Mouse (Mus musculus) lung, embryonic 14.5 days (tissue): ENCODE measurements around the gene Prss45. TPM values are rescaled to one million over a fixed set of nuclear protein-coding genes. Genes with fewer than 3 reads are reported as not detected.
"Not testable (repeated sequence)": the region's sequence is repeated elsewhere in the genome, so short reads cannot be mapped to it uniquely, and the experiment has no call there.

Source experiments
- ATAC-seq: fragments of 200-750 bp; cut with Nextera tagmentation; 2 replicates; pipeline ENCODE4 v1.8.0; 2017; ENCODE audit warnings: mild to moderate bottlenecking, moderate TSS enrichment, moderate library complexity; ENCODE audit not compliant: insufficient read depth
- DNase-seq: peaks from one replicate; pipeline ENCODE4 v3.0.0-alpha.2; 2015
- H3K27ac ChIP-seq: fragments of 300-500 bp; sonication (generic); 2 replicates; pipeline ENCODE4 v1.5.1; 2014; ENCODE audit warnings: low read depth, mild to moderate bottlenecking, moderate library complexity
- H3K27me3 ChIP-seq: fragments of 300-500 bp; sonication (generic); 2 replicates; pipeline ENCODE4 v1.6.1; 2014; ENCODE audit warnings: low read length, control low read depth; ENCODE audit not compliant: insufficient read depth
- H3K36me3 ChIP-seq: fragments of 300-500 bp; sonication (generic); 2 replicates; pipeline ENCODE4 v1.6.1; 2014; ENCODE audit warnings: control low read depth; ENCODE audit not compliant: insufficient read depth
- H3K4me1 ChIP-seq: fragments of 300-500 bp; sonication (generic); 2 replicates; pipeline ENCODE4 v1.6.1; 2014; ENCODE audit warnings: antibody characterized with exemption, control low read depth; ENCODE audit not compliant: insufficient read depth
- H3K4me2 ChIP-seq: fragments of 300-500 bp; sonication (generic); 2 replicates; pipeline ENCODE4 v1.6.1; 2014; ENCODE audit warnings: mild to moderate bottlenecking
- H3K4me3 ChIP-seq: fragments of 300-500 bp; sonication (generic); 2 replicates; pipeline ENCODE4 v1.5.1; 2014; ENCODE audit warnings: low read depth, low read length
- H3K9ac ChIP-seq: fragments of 300-500 bp; sonication (generic); 2 replicates; pipeline ENCODE4 v1.6.1; 2014
- H3K9me3 ChIP-seq: fragments of 300-500 bp; sonication (generic); 2 replicates; pipeline ENCODE4 v1.6.1; 2016; ENCODE audit warnings: low read depth, low read length, control low read depth
- CTCF ChIP-seq: IDR thresholded peaks from 2 replicates; pipeline ENCODE4 v1.5.1; 2016; ENCODE audit warnings: antibody characterized with exemption, low read depth
- WGBS: fragments of 180-500 bp; shearing (Covaris S2); extraction: QIAGEN DNeasy Blood & Tissue Kit; methylation state at CpG from one replicate; pipeline ENCODE4 v1.1.7; 2014; 5-methylcytosine and 5-hydroxymethylcytosine counted together
- polyA plus RNA-seq: library from polyadenylated mRNA; unstranded; fragments of >200 nt; fragmentation: Nextera tagmentation; extraction: Ambion mirVana; gene quantifications from 2 replicates; pipeline ENCODE4 v1.2.1, GENCODE M21; 2014

Gene Prss45
- polyA plus RNA-seq, 1 experiment from 2014 or later: not detected

- DNase-seq: no peak
- Histone ChIP-seq H3K27ac (no peak overlapping the region), H3K4me2 (no peak overlapping the region), H3K9ac (no peak overlapping the region), H3K4me3 (no peak overlapping the region), H3K27me3 (no peaks in the 10 kb centered on the region), H3K4me1 (no peaks in the 10 kb centered on the region), H3K36me3 (no peaks in the 10 kb centered on the region), H3K9me3 (no peaks in the 10 kb centered on the region)
- WGBS: 83% methylated on average over 4 of the region's 4 CpGs
- no peak for ATAC-seq
- no peak for TF ChIP-seq CTCF
Observed at GRCm38 (mm10) chr9:110810051-110810450, 24.3 kb upstream of the Prss45 start.

- no peak within 1 kb of the TSS for H3K27ac ChIP-seq
- H3K36me3 ChIP-seq: no peaks in the 10 kb centered on the region
- H3K27me3 ChIP-seq: no peaks in the 10 kb centered on the region
- H3K9ac ChIP-seq: no peak within 1 kb of the TSS
- ATAC-seq: no peak
- H3K9me3 ChIP-seq: no peaks in the 10 kb centered on the region
- H3K4me3 ChIP-seq: no peak within 1 kb of the TSS
- TF ChIP-seq CTCF: no peak
- H3K4me1 ChIP-seq: no peaks in the 10 kb centered on the region
- no peak within 1 kb of the TSS for H3K4me2 ChIP-seq
- DNase-seq: no peak
- 50% methylated on average over 18 of the region's 18 CpGs for WGBS
Observed at GRCm38 (mm10) chr9:110813789-110814188, 20.6 kb upstream of the Prss45 start, which contains the start of gene Prss44. TSS of gene Prss44 (plus strand) at chr9:110813994.

- H3K4me1 ChIP-seq, H3K27ac ChIP-seq, H3K9me3 ChIP-seq, DNase-seq, ATAC-seq, H3K27me3 ChIP-seq, H3K36me3 ChIP-seq, H3K9ac ChIP-seq, H3K4me2 ChIP-seq, H3K4me3 ChIP-seq: not testable (repeated sequence)
Observed at GRCm38 (mm10) chr9:110820546-110820945, 13.8 kb upstream of the Prss45 start.

DNA sequence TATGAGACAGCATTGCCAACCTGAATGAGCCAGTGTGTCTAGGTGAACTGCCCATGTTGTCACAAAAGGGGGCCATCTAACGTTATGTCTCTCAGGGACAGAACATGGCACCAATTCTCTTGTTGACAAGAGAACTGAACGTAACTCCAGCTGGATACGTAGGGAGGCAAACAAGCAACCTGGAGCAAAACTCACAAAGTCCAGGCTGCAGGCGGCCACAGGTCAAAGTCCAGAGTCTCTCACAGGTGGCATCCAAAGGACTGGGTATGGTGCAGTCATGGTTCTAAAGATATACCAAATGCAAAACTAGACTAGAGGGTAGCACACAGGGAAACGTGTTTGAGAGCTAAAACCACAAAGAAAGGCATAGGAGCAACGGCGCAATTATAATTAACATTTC is 13.0 kb upstream of the Prss45 start:
- TF ChIP-seq CTCF: no peak
- Histone ChIP-seq H3K36me3 (no peaks in the 10 kb centered on the region), H3K4me2 (no peak overlapping the region), H3K4me3 (no peak overlapping the region), H3K27me3 (no peaks in the 10 kb centered on the region), H3K9me3 (no peaks in the 10 kb centered on the region), H3K9ac (no peak overlapping the region), H3K27ac (no peak overlapping the region), H3K4me1 (no peaks in the 10 kb centered on the region)
- no peak for ATAC-seq
- no peak for DNase-seq
- 79% methylated on average over 7 of the region's 7 CpGs for WGBS

- DNase-seq: no peak
- 69% methylated on average over 4 of the region's 4 CpGs for WGBS
- no peak overlapping the region for H3K27ac ChIP-seq
- no peaks in the 10 kb centered on the region for H3K27me3 ChIP-seq
- H3K9me3 ChIP-seq: no peaks in the 10 kb centered on the region
- H3K4me2 ChIP-seq: no peak overlapping the region
- H3K36me3 ChIP-seq: no peaks in the 10 kb centered on the region
- no peak overlapping the region for H3K9ac ChIP-seq
- H3K4me1 ChIP-seq: no peaks in the 10 kb centered on the region
- no peak for ATAC-seq
- TF ChIP-seq CTCF: no peak
- no peak overlapping the region for H3K4me3 ChIP-seq
Observed at GRCm38 (mm10) chr9:110825426-110825825, 9.0 kb upstream of the Prss45 start.

- ATAC-seq (no peak), DNase-seq (no peak)
- Histone ChIP-seq H3K4me2 (no peak overlapping the region), H3K36me3 (no peaks in the 10 kb centered on the region), H3K27me3 (no peaks in the 10 kb centered on the region), H3K4me1 (no peaks in the 10 kb centered on the region), H3K9me3 (no peaks in the 10 kb centered on the region), H3K27ac (no peak overlapping the region), H3K9ac (no peak overlapping the region), H3K4me3 (no peak overlapping the region)
- WGBS: 69% methylated on average over 7 of the region's 7 CpGs
- TF ChIP-seq CTCF: no peak
Observed at GRCm38 (mm10) chr9:110825832-110826231, 8.6 kb upstream of the Prss45 start.

DNA sequence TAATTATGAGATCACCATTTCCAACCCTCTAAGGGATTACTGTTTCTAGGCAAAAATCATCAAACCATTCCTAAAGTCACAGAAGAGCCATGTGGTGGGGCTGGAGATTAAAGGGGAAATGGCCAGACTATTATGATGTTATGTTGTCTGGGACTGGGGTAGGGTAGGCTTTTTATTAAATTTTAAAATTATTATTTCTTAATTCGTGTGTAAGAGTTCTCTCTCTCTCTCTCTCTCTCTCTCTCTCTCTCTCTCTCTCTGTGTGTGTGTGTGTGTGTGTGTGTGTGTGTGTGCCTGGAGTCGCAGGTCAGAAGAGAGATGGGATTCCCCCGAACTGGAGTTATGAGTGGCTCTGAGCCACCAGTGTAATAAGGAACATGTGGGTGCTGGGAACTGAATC is 8.0 kb upstream of the Prss45 start, which contains the start of gene Prss43:
Gene Prss43 (plus strand): TSS at position 301 of the 400 bp plus-strand sequence.
- Histone ChIP-seq H3K4me1 (no peaks in the 10 kb centered on the region), H3K4me2 (no peak within 1 kb of the TSS), H3K36me3 (no peaks in the 10 kb centered on the region), H3K4me3 (no peak within 1 kb of the TSS), H3K9me3 (no peaks in the 10 kb centered on the region), H3K9ac (no peak within 1 kb of the TSS), H3K27me3 (no peaks in the 10 kb centered on the region), H3K27ac (no peak within 1 kb of the TSS)
- 74% methylated on average over 3 of the region's 3 CpGs for WGBS
- no peak for TF ChIP-seq CTCF
- DNase-seq (no peak), ATAC-seq (no peak)

DNA sequence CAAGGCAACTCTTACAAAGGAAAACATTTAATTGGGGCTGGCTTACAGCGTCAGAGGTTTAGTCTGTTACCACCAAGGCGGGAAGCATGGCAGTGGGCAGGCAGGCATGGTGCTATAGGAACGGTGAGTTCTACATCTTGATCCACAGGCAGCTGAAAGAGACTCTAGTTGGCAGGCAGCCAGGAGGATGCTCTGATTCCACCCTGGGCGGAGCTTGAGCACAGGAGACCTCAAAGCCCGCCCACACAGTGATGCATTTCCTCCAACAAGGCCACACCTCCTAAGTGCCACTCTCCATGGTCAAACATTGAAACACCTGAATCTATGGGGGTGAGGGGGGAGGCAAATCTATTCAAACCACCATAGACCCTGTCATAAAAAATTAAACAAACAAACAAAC is 1.4 kb upstream of the Prss45 start:
- Histone ChIP-seq H3K27ac (no peak overlapping the region), H3K9me3 (no peaks in the 10 kb centered on the region), H3K9ac (no peak overlapping the region), H3K27me3 (no peaks in the 10 kb centered on the region), H3K4me3 (no peak overlapping the region), H3K4me2 (no peak overlapping the region), H3K4me1 (no peaks in the 10 kb centered on the region), H3K36me3 (no peaks in the 10 kb centered on the region)
- 80% methylated on average over 5 of the region's 5 CpGs for WGBS
- peak; percentile 37 for DNase-seq
- TF ChIP-seq CTCF: no peak
- no peak for ATAC-seq
